Mouse (Mus musculus): ENCODE data around the gene Kcnq1.

DNA sequence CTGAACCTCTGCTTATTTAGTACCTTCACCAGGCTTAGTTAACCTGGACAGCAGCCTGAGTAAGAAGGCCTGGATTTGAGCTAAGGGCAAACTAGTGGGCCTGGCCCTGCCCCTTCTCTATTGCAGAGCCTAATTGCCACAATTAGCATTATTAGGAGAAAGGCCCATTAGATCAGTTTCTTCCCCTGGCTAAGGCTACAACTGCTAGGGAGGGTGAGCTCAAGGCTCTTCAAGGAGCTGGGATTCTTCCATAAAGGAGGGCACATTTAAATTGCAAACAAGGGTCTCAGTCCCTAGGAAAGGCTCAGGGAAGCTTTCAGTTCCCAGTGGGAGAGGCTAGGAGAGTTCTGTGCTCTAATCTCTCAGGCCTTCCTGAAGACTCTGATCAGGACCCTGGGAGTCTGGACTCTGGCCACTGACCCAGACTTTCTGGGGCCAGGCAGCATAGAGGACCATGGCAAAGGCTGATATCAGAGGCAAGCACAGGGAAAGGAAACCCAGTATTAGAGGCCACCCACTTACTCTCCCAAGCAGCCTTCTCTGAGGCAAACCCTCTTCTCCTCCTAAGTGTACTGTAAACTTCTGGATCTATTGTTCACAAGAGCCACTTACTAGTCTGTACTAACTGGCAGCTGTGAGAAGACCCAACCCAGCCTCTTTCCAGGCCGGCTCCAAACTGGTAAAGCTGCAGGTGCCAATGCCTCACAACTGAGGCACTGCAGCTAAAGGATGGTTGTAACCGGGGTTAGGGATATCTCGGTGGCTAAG, 183.1 kb downstream of the Kcnq1 start:
- no peak for TF ChIP-seq POU5F1 (IDR thresholded peaks at IDR 0.05; ENCODE audit: borderline replicate concordance, low read length)
- TF ChIP-seq CTCF (conservative IDR thresholded peaks at IDR 0.05; ENCODE audit: low read length), result no peak
